Mouse (Mus musculus) liver, adult 2 months (tissue): ENCODE measurements around the gene Adm2.

Experiments used
- CTCF ChIP-seq: fragments of 200-500 bp; IDR thresholded peaks from 2 replicates; pipeline ENCODE4 v1.5.1; 2011; ENCODE audit warnings: low read depth, low read length, control low read depth
- POLR2A ChIP-seq: fragments of 200-500 bp; IDR thresholded peaks from 2 replicates; pipeline ENCODE4 v1.6.1; 2011; ENCODE audit warnings: low read length, control low read depth; ENCODE audit not compliant: insufficient read depth; ENCODE audit errors: extremely low read depth

GRCm38 (mm10) chr15:89353837-89354236 lies 31.3 kb downstream of the Adm2 start:
- TF ChIP-seq POLR2A (no peak), CTCF (no peak)
